Mouse (Mus musculus): ENCODE measurements around the gene Arl15.

DNA sequence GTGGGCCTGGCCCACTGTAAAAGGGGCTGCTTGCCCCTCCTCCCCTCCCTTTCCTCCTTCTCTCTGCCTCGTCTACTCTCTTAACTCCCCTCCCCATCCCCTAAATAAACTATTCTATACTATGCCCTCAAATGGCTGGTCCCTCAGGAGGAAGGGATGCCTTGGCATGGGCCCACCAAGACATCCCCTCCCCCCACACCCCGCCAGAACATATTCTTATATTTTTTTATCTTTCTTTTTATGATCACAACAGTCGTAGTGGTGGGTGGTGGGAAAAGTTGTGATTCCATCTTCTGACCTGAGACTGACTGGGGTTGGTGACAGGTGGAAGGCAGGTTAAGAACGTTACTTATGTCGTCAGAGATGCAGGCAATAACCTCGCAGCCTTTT lies 22.1 kb downstream of the Arl15 start:
- no peak for TF ChIP-seq CTCF (IDR thresholded peaks at IDR 0.05; ENCODE audit: low read depth)
- TF ChIP-seq EP300 (IDR thresholded peaks at IDR 0.05; ENCODE audit: low read depth): no peak
